Mouse (Mus musculus): ENCODE data around the gene Mfsd12.

- no peak for TF ChIP-seq CTCF (IDR thresholded peaks at IDR 0.05; ENCODE audit: low read depth)
- no peak for TF ChIP-seq EP300 (optimal IDR thresholded peaks at IDR 0.05)
Observed at GRCm38 (mm10) chr10:81399798-81400308, 42.6 kb downstream of the Mfsd12 start.
